Mouse (Mus musculus) inflammation-experienced regulatory T-cells, adult 6 months (primary cell): ENCODE results near the gene Vmn2r65. TPM values are rescaled to one million over a fixed set of nuclear protein-coding genes. Genes with fewer than 3 reads are reported as not detected.

Source experiments
- ATAC-seq: one replicate; pipeline ENCODE4 v1.8.0; 2017
- polyA plus RNA-seq, 3 experiments: library from polyadenylated mRNA; unstranded; fragments of 100-300 nt; shearing (Covaris generic); gene quantifications; one replicate each; pipeline ENCODE4 v1.2.1; 2017

Gene Vmn2r65
- polyA plus RNA-seq: under 1 TPM in 1 of 3 experiments, not detected in 2; 0.03 TPM

DNA sequence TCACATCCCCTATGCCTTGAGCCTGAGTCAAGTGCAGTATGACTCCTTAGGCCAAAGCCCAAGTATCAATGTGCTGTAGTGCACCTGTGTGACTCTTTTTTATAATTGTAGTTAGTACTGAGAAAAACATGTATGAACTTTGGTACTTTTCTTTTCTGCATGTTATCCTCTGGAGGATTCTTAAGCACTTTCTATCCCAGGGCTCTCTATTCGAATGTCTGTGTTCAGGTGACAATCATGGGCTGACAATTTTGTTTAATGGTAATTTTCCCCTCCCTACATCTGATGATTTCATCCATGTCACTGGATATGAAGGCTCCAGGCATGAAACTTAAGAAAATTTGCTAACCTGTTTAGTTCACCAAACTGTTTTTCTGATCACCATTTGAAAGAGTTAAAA, at the start of gene Vmn2r65:
Gene Vmn2r65 (minus strand): TSS at position 101 of the 400 bp plus-strand sequence.
- no peak for ATAC-seq

DNA sequence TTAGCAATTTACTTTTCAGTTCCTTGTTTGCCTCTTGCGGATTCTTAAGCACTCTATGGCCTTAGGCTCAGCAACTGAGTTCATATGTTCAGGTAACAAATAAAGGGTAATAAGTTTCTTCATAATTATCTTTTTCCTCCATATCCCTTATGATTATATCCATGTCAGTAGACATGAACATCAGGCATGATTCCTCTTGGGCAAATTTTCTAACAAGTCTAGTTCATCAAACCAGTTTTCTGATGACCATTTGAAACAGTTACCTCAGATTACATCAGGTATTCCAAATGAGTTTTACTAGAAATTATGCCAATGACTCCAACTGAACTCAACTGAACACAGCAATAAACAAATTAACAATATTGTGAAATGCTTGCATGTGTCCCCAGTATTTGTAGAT, 48.3 kb upstream of the Vmn2r65 start, which contains the start of gene Vmn2r66:
Gene Vmn2r66 (minus strand): TSS at position 101 of the 400 bp plus-strand sequence.
- ATAC-seq: no peak

DNA sequence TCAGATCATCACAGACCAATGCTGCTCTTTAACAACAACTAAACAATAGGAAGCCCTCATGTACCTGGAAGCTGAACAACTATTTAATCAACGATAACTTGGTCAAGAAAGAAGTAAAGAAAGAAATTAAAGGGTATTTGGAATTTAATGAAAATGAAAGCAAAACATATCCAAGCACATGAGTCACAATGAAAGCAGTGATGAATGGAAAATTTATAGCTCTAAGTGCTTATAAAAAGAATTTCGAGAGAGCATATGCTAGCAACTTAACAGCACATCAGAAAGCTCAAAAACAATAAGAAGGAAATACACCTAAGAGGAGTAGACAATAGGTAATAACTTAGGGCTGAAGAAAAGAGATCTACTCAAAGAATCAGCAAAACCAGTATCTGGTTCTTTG, 32.8 kb upstream of the Vmn2r65 start:
- ATAC-seq: no peak

Other genes starting within 250 kb of the Vmn2r65 start
- not detected for gene Olfr291, start 110.6 kb downstream of the Vmn2r65 start, polyA plus RNA-seq
- gene Vmn2r66, start 48.2 kb upstream of the Vmn2r65 start, polyA plus RNA-seq: not detected
- gene Vmn2r67, start 191.9 kb upstream of the Vmn2r65 start, polyA plus RNA-seq: not detected